Mouse (Mus musculus) CH12F3 (cell line): ENCODE data around the gene Gc.

ENCODE experiments used
- in situ Hi-C: fragments of 300-500 bp; cut with MboI; formaldehyde crosslinking; loops from 2 replicates; pipeline ENCODE4 v1.14.3; 2020; ENCODE audit warnings: low sequenced_read_pairs

Gc gene

GRCm38 (mm10) chr5:89457554-89458062 is at the start of gene Gc:
Gc (minus strand) TSS chr5:89457898.
- in situ Hi-C loops = no loop called here

DNA sequence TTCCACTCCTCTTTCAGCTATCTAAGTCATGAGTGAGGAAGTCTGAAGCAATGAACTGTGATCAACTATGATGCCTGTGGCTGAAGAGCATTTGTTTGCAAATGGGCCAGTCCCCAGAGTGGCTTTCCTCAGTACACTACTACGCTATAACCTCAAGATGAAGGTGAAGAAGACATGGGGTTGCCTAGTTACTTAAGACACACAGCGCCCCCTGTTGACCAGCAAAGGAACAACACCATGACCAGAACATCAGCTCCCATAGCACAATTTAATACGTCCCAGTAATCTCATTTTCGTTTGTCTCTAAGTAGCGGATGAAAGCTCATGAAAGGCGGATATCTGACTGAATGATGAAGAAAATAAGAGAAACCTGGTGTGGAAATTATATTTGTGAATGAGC is 42.5 kb upstream of the Gc start:
- in situ Hi-C loops = no loop called here

DNA sequence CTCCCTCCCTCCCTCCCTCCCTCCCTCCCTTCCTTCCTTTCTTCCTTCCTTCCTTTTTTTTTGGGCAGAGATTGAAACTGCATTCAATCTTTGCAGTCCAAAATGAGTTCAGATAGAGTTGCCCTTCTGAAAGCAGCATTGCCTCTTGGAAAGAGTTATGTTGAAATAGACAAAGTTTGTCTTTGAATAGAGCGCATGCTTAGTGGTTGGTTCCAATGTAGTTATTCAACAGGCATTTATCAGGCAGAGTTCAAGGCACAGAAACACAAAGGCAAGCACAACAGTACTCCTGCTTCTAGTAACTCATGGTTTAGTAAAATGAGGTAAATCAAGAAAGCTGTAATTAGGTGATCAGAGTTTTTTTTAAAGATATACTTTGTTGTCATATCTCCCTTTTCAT is 34.9 kb upstream of the Gc start:
- in situ Hi-C loops = no loop called here

GRCm38 (mm10) chr5:89470483-89470882 is 12.8 kb upstream of the Gc start:
- in situ Hi-C loops = no loop called here

DNA sequence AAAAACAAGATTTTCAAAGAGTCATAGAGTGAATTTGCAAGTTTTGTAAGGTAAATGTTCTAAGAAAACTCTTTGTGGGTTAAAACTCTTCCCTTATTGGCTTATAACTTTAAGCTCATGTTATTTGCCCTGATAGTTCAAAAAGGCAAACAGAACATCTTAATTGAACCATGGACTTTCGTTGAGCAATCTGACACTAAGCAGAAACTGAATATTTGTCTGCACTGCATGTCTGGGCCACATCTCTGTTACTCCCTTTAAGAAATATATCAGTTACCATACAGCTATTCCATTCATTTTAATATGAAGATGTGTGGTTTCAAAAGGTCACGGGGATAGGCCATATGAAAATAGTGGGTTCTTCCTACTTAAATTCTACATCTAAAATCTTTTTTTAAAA is 10.2 kb upstream of the Gc start:
- in situ Hi-C loops = no loop called here

DNA sequence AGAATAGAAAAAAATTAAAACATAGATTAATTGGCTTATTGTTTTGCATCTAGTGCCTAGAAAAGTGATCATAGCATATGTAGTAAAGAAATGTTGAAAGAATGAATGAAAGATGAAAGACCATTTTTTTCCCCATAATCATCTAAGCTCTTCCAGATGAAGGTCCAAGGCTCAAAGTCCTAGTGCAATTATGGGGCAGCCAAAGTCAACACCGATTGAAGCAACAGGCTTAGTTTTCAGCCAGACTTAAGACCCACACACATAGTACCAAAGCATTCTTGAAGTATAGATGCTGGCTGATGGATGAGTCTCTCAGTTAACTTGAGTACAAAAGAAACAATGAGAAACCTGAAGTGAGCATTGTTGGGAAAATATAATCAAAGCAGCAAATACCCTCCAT is 9.3 kb upstream of the Gc start:
- in situ Hi-C loops = no loop called here

DNA sequence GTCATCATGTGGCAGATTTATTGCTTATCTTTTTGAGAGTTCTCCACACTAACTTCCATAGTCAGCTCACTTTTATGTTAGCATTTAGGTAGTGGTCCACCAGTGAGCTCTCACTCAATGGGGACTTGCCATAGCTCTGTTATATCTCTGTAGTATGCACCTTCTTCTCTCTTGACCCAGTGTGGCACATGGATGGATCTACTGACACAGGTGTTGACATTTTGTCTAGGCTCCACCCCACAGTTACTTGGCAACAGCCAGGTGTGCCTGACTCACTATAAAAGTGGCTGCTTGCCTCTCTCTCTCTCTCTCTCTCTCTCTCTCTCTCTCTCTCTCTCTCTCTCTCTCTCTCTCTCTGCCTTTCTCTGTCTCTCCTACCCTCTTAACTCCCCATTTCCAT is 8.6 kb upstream of the Gc start:
- in situ Hi-C loops = no loop called here

DNA sequence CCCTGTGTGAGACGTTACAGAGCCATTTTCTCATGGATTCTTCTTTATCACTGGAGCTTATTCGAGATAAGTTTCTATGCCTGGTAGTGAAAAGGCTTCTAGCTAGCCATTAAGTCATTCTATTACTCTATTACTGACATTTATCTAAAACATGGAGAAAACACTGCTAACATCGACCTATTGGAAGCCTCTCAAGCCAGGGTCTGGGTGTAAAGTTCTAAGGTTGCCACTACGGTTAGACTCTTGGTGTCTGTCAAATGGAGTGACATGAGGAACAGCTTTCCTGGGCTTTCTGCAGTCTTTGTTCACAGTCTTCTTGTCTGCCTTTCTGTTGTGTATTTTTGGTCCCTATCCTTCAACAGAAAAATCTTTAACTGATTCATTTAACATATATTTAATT is 4.1 kb upstream of the Gc start:
- in situ Hi-C loops = no loop called here

GRCm38 (mm10) chr5:89459591-89459990 is 1.9 kb upstream of the Gc start:
- in situ Hi-C loops = no loop called here

DNA sequence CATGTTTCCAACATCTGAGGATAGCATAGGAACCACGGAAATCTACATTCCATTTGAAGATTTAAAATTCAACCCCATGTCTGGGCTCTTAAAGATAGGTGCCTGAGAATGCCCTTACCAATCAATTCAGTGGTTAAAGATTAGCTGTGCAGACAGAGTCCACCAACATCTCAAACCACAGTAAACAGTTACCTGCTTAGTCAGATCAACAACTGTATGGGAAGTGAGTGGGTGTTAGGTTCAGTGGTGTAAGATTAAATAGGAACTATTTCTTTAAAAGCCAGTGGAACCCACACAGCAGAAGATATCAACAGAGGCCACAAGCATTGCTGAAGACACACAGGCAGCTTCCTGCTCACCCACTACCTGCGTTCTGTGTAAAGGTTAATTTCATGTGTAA is 1.3 kb upstream of the Gc start:
- in situ Hi-C loops = no loop called here

- in situ Hi-C loops = no loop called here
Observed at GRCm38 (mm10) chr5:89455526-89455925, 2.2 kb downstream of the Gc start.

GRCm38 (mm10) chr5:89450798-89451197 is 6.9 kb downstream of the Gc start:
- in situ Hi-C loops = no loop called here

DNA sequence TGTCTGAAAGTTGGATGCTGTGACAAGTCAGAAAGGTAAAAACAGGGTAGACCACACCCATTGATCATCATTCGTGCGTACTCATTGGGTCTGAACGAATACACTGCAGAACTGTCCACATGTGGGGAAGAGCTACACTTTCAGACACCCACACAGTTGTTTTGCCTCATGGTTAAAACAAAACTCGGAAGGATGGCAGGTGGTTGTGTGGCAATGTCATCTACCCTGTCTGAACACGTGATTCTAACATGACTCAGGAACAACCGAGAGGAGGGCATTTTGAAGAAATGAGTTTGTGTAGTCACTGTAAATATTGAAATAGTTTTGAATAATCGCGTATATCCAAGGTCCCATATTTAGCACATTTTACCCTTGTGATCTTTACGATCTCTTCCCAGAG is 8.4 kb downstream of the Gc start:
- in situ Hi-C loops = no loop called here

- in situ Hi-C loops = no loop called here
Observed at GRCm38 (mm10) chr5:89447978-89448377, 9.7 kb downstream of the Gc start.

DNA sequence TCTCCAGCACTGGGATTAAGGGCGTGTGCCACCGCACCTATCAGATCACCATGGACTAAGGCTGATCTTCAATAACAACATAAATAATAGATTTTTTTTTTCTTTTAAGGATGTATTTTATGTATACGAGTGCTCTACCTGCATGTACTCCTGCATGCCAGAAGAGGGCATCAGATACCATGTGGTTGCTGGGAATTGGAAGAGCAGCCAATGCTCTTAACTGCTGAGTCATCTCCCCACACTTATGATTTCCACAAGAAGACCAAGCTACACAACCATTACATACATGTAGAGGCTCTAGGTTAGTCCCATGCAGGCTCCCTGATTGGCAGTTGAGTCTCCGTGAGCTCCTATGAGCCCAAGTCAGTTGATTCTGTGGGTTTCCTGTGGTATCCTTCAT is 13.3 kb downstream of the Gc start:
- in situ Hi-C loops = no loop called here

- in situ Hi-C loops = no loop called here
Observed at GRCm38 (mm10) chr5:89411536-89411935, 46.2 kb downstream of the Gc start.

GRCm38 (mm10) chr5:89407376-89408082 is 50.2 kb downstream of the Gc start:
- in situ Hi-C loops = no loop called here

- in situ Hi-C loops = no loop called here
Observed at GRCm38 (mm10) chr5:89405132-89405531, 52.6 kb downstream of the Gc start.

DNA sequence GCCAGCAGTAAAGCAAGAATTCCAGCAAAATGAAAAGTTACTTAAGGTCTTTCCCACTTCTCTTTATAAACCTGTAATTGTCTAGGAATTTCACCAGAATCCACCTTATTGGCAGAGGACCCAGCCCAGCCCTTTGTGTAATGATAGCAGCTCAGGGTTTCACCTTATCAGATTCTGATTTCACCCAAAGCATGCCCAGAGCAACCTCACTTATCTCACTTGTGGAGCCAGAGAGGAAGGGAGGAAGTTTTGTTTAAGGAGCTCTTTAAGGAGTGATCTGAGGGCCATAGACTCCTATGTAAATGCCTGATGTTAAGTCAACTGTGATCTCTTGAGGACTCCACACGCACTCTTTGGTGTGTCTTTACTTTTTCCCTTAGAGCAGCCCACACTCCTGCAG is 67.3 kb downstream of the Gc start:
- in situ Hi-C loops = no loop called here

DNA sequence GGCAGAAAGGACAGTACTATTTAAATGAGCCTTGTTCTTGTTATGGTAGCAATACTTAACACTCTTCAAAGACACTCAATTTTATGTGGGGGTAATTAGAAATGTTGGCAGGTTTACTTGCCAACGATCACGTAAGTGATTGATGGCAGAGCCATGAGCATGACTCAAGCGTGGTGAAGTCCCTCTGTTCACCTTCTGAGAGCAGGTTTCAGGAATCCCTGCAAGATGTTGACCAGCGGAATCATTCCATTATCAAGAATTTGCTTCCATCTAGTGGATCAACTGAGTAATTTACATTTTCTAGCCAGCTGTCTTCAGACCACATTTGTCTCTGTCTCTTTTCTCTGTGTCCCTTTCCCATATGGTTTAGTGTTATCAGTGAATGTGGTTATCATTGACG is 73.5 kb downstream of the Gc start:
- in situ Hi-C loops = no loop called here

GRCm38 (mm10) chr5:89381340-89381739 is 76.4 kb downstream of the Gc start:
- in situ Hi-C loops = no loop called here

DNA sequence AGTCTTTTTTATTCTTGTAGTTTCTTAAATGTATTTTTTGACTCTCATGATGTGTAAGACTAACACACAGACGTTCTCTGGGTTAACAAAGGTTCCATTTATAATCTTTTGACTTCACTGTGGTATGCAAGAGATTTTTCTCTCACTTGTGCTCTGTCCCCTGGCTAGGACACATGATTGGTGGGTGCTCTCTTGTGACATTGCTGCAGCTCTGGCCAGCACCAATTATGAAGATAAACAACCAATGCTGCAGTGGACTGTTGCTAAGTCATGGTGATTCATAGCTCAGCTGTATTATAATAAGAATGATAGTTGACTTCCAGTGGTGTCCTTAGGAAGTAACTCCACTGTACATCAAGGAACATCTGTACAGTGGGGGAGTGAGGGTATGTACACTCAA is 87.6 kb downstream of the Gc start:
- in situ Hi-C loops = no loop called here

DNA sequence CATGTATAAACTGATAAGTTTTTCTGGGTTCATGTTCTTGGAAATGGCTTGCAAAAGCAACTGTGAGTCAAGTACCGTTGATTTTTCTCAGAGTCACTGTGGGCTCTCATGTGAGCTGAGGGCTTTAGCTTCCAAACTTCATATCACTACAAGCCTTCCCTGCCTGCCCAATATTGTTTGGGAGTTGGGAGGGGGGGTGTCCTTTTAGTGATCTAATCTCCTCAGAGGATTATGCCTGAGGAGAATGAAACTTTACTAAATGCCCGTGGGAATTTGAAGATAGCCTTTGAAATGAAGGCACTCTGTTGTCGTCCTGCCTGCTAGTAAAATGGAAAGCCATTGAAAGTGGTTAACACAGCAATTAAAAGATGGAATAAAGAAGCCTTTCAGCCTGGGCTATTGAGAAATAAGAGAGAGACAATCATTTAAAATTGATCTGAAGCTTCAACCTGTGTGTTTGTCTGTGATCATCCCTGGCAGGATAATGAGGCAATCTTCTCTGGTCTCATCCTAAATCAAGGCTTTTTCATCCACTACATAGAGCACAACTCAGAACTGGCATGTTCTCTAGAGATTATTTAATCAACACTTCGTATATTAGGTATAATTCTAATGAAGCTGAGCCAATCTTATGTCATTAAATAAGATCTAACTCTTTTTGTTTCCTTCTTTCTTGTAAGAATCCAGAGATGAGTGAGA is 89.5 kb downstream of the Gc start:
- in situ Hi-C loops = no loop called here
